Mouse (Mus musculus) cerebellum, adult 9-10 months (tissue): ENCODE data around the gene Muc5b.

Source experiments
- DNase-seq: peaks from one replicate; pipeline ENCODE4 v3.0.0; 2022

The Muc5b gene

GRCm38 (mm10) chr7:141908591-141908990, 69.7 kb downstream of the Muc5b start:
- peak; percentile 62 for DNase-seq

- no peak for DNase-seq
Measured at GRCm38 (mm10) chr7:141911305-141911704, 72.4 kb downstream of the Muc5b start.

- no peak for DNase-seq
Measured at GRCm38 (mm10) chr7:141918407-141918806, 79.5 kb downstream of the Muc5b start, which contains the start of gene Tollip. Gene Tollip (minus strand): TSS chr7:141918507.
